In the genomic region with DNA sequence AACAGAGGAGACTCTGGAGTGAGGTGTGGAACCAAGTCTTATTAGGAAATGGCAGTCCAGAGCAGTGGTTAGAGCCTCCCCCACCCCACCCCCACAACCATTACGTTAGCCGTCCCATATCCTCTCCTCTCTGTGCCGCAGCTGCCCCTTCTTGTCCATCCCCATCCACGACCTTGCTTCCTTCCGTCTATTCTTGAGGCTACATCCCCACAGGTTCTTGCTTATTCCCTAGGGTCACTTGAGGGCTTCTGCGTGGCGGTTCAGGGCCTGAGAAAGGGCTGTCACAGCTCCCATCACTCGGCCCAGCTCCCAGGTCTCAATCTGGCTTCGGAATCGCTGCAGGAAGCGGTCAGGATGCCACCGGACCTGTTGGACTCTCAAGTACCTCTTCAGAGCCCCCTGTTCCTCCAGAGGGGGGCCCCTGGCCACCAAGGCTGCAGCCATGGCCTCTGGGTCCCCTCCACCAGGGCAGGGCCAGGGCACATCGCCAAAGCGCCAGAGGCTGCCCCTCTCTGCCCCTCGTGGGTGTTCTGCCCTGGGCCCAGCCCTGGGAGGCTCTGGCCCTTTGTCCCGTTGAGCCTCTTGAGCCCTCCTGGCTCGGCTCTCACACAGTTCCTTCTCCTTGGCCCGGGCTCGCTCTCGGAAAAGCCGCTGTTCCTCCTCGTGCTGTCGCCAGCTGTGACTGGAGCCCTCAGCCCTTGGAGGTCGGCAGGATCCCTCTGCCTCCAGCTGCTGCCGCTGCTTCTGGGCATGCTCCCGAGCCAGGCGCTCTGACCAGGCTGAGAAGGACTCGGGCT, we compare ENCODE assay signal across 9 mouse cellular contexts. TPM values are rescaled to one million over a fixed set of nuclear protein-coding genes. Genes with fewer than 3 reads are reported as not detected.
A peak's percentile ranks its signal among the peaks of the same experiment; 100 is the strongest.
DNase-seq lines count a peak whose midpoint lies in the region; ATAC-seq lines count a peak whose summit lies in the region.
"Had no signal": no experiment of that assay in that cellular context is flagged by ENCODE, and none has a peak within 500 bp of the region (broad histone marks: within the 10 kb centered on the region; RNA-seq: fewer than 3 reads in every experiment).

A gene (plus strand): TSS at position 679 of the 797 bp plus-strand sequence.

- peak; percentile 12 for DNase-seq in cerebellum, adult 11-12 months
- DNase-seq in cerebellum, adult 11 months: no peak
- DNase-seq in thymus, postnatal 4 days: peak; percentile 38
- DNase-seq in thymus, postnatal 10 days (ENCODE audit: low spot score in 2 of 2): no peak
- DNase-seq in right cerebral cortex, postnatal 36 days (ENCODE audit: low spot score in 2 of 2): no peak
- DNase-seq in urinary bladder, postnatal 10 days (ENCODE audit: low spot score): no peak

- no peak within 1 kb of the TSS for H3K4me2 ChIP-seq in limb, embryonic 13.5 days (replicated peaks)
- no peak within 1 kb of the TSS for H3K4me2 ChIP-seq in hindbrain, embryonic 16.5 days (ENCODE audit: low read length)

- no peaks in the 10 kb centered on the region for H3K27me3 ChIP-seq in limb, embryonic 13.5 days
- H3K27me3 ChIP-seq in hindbrain, embryonic 16.5 days (replicated peaks; ENCODE audit: control insufficient read depth, insufficient read depth, low read length): no peaks in the 10 kb centered on the region

- peaks cover 46% of the 10 kb centered on the region for H3K36me3 ChIP-seq in limb, embryonic 13.5 days
- no peaks in the 10 kb centered on the region for H3K36me3 ChIP-seq in hindbrain, embryonic 16.5 days (ENCODE audit: control insufficient read depth, insufficient read depth, low read length)

- 85% methylated on average over 28 of the region's 28 CpGs for WGBS in limb, embryonic 13.5 days
- WGBS in hindbrain, embryonic 16.5 days: 79% methylated on average over 28 of the region's 28 CpGs

- H3K9me3 ChIP-seq in limb, embryonic 13.5 days: no peaks in the 10 kb centered on the region
- no peaks in the 10 kb centered on the region for H3K9me3 ChIP-seq in hindbrain, embryonic 16.5 days (ENCODE audit: control insufficient read depth, low read length)

- ATAC-seq in limb, embryonic 13.5 days (ENCODE audit: low FRiP score, low read depth): no peak
- no peak for ATAC-seq in hindbrain, embryonic 16.5 days

- H3K4me1 ChIP-seq in limb, embryonic 13.5 days: no peaks in the 10 kb centered on the region
- no peaks in the 10 kb centered on the region for H3K4me1 ChIP-seq in hindbrain, embryonic 16.5 days (ENCODE audit: control insufficient read depth, insufficient read depth, low read depth, low read length)

- H3K9ac ChIP-seq in limb, embryonic 13.5 days: 0 out of 2 replicates have a peak within 1 kb of the TSS, but pooled peaks have one; percentile 19
- no peak within 1 kb of the TSS for H3K9ac ChIP-seq in hindbrain, embryonic 16.5 days (ENCODE audit: low read depth, low read length)

- H3K27ac ChIP-seq in limb, embryonic 13.5 days: no peak within 1 kb of the TSS
- H3K27ac ChIP-seq in hindbrain, embryonic 16.5 days (ENCODE audit: low read depth, low read length): no peak within 1 kb of the TSS

- no peak within 1 kb of the TSS for H3K4me3 ChIP-seq in limb, embryonic 13.5 days
- H3K4me3 ChIP-seq in hindbrain, embryonic 16.5 days (ENCODE audit: low read length): no peak within 1 kb of the TSS

RNA-seq across cellular contexts. Expression of the gene that starts here (rescaled TPM):
- polyA plus RNA-seq in limb, embryonic 13.5 days (2015; fragmentation: Nextera tagmentation; extraction: Ambion mirVana): 0.40 and 0.60 TPM in 2 replicates
- 0.34 and 0.45 TPM in 2 replicates for polyA plus RNA-seq in hindbrain, embryonic 16.5 days (2015; fragmentation: Nextera tagmentation; extraction: Ambion mirVana)
- polyA plus RNA-seq: brain, embryonic 14.5 days had no signal

Comparison
In these comparisons a context has a peak if more than half of its experiments do, and no peak if none do; other contexts are left out.
1. DNase-seq: peak in cerebellum, adult 11-12 months (single experiment) and thymus, postnatal 4 days (single experiment); none in cerebellum, adult 11 months (single experiment), thymus, postnatal 10 days (0 of 2), right cerebral cortex, postnatal 36 days (0 of 2) and urinary bladder, postnatal 10 days (single experiment).